ENCODE assay signal across 12 mouse cellular contexts in the genomic region with DNA sequence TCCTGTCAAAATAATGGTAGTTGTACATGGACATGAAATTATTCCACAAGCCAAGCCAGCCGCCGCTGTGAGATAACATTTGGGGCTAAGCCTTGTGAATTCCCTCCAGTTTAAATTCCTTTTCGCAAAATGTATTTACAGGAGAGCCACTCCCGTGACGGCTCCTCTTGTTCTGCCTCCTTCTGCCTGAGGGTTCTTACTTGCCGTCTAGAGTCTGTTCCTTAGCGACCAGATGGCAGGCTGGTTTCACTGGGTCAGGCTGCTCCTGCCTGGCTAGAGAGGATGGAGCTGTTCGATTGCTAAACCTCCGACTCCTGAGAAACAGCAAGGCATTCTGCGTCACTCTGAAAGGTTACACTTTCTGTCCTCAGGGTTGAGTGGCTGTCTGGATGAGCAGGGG. TPM values are rescaled to one million over a fixed set of nuclear protein-coding genes. Genes with fewer than 3 reads are reported as not detected.
DNase-seq lines count a peak whose midpoint lies in the region; TF ChIP-seq lines count a peak whose summit lies in the region.
"Had no signal": no experiment of that assay in that cellular context is flagged by ENCODE, and none has a peak within 500 bp of the region (broad histone marks: within the 10 kb centered on the region; RNA-seq: fewer than 3 reads in every experiment).

No protein-coding gene starts in this region.

- TF ChIP-seq RAD21 in CH12.LX (IDR thresholded peaks at IDR 0.05; ENCODE audit: low read depth, low read length) = no peak

- peaks cover 39% of the 10 kb centered on the region for H3K79me2 ChIP-seq in CH12.LX (replicated peaks; ENCODE audit: control insufficient read depth, extremely low read depth, insufficient read depth, poor library complexity, severe bottlenecking)

- no peak for TF ChIP-seq EP300 in CH12.LX (IDR thresholded peaks at IDR 0.05; ENCODE audit: low read length)

- intact Hi-C loops in left cerebral cortex, adult 2 months (cut with DNase I) = no loop called here
- intact Hi-C loops in left cerebral cortex, postnatal 36 days (cut with DNase I) = no loop called here

- H3K4me3 ChIP-seq in left cerebral cortex, adult 2 months = no peak overlapping the region
- H3K4me3 ChIP-seq in CH12.LX (replicated peaks in 1 of 3; ENCODE audit: low read depth in 2 of 3, low read length in 2 of 3, poor library complexity in 1 of 3) = no peak overlapping the region
- H3K4me3 ChIP-seq in cortical plate, adult 2 months (ENCODE audit: insufficient read depth, low read length) = no peak overlapping the region
- H3K4me3 ChIP-seq: liver, embryonic 12.5 days; stomach, embryonic 15.5 days had no signal

- dilution Hi-C loops in CH12.LX (cut with MboI; ENCODE audit: extremely low pct_ligation_motif_present, extremely low pct_unique_long_range_greater_than_20kb, low sequenced_read_pairs) = no loop called here

- TF ChIP-seq CTCF in left cerebral cortex, adult 2 months (IDR thresholded peaks at IDR 0.05) = no peak
- no peak for TF ChIP-seq CTCF in CH12.LX (conservative IDR thresholded peaks at IDR 0.05 in 1 of 2, IDR thresholded peaks at IDR 0.05 in 1 of 2; ENCODE audit: low read depth in 2 of 2, low read length in 2 of 2)
- TF ChIP-seq CTCF in cortical plate, adult 2 months (IDR thresholded peaks at IDR 0.05; ENCODE audit: extremely low read depth, insufficient read depth, low read length) = no peak

- H3K36me3 ChIP-seq in CH12.LX (replicated peaks in 1 of 2; ENCODE audit: control insufficient read depth in 1 of 2, insufficient read depth in 1 of 2, low read length in 1 of 2) = peaks cover 3 to 22% of the 10 kb centered on the region in 2 experiments
- H3K36me3 ChIP-seq: liver, embryonic 12.5 days had no signal

- in situ Hi-C loops in CH12.LX (cut with MboI; ENCODE audit: low pct_ligation_motif_present, low pct_unique_long_range_greater_than_20kb, low sequenced_read_pairs) = no loop called here

- no peak for TF ChIP-seq POLR2A in CH12.LX (IDR thresholded peaks at IDR 0.05; ENCODE audit: low read depth, low read length)
- no peak for TF ChIP-seq POLR2A in cortical plate, adult 2 months (IDR thresholded peaks at IDR 0.05; ENCODE audit: extremely low read depth, insufficient read depth, low read length)

- peak; percentile 7 for DNase-seq in embryo, embryonic 11 days
- DNase-seq in embryo, embryonic 10 days (ENCODE audit: low spot score) = no peak
- DNase-seq in left cerebral cortex, adult 2 months (ENCODE audit: extremely low spot score in 1 of 2, low spot score in 2 of 2) = no peak
- no peak for DNase-seq in left cerebral cortex, postnatal 36 days (ENCODE audit: low spot score in 2 of 2)
- DNase-seq in CH12.LX (ENCODE audit: extremely low read depth) = no peak
- DNase-seq in ovary, postnatal 36 days (ENCODE audit: low spot score) = no peak
- no peak for DNase-seq in kidney, adult 11 months
- DNase-seq: kidney, adult 2 months had no signal

- peaks cover 23 to 43% of the 10 kb centered on the region in 2 experiments for H3K4me1 ChIP-seq in CH12.LX (ENCODE audit: control insufficient read depth in 1 of 2, insufficient read depth in 2 of 2)
- peaks cover 3% of the 10 kb centered on the region for H3K4me1 ChIP-seq in cortical plate, adult 2 months (ENCODE audit: control insufficient read depth, insufficient read depth, low read length)
- H3K4me1 ChIP-seq: liver, embryonic 12.5 days had no signal

- H3K9ac ChIP-seq in CH12.LX (ENCODE audit: insufficient read depth, low read depth) = no peak overlapping the region
- H3K9ac ChIP-seq: liver, embryonic 12.5 days; stomach, embryonic 15.5 days had no signal

- no peaks in the 10 kb centered on the region for H3K27me3 ChIP-seq in CH12.LX (replicated peaks)
- H3K27me3 ChIP-seq: stomach, embryonic 15.5 days had no signal

- peaks cover 2% of the 10 kb centered on the region for H3K9me3 ChIP-seq in CH12.LX (replicated peaks; ENCODE audit: low read length)
- H3K9me3 ChIP-seq: liver, embryonic 12.5 days; stomach, embryonic 15.5 days had no signal

- H3K27ac ChIP-seq in left cerebral cortex, adult 2 months = peak overlapping the region; percentile 22; the same call in 1 of the 2 replicates
- no peak overlapping the region for H3K27ac ChIP-seq in CH12.LX (ENCODE audit: insufficient read depth, low read depth)
- peak overlapping the region; percentile 18; the same call in 1 of the 2 replicates for H3K27ac ChIP-seq in cortical plate, adult 2 months (ENCODE audit: insufficient read depth, low read length)
- H3K27ac ChIP-seq: liver, embryonic 12.5 days; stomach, embryonic 15.5 days had no signal

- peak overlapping the region; percentile 34; the same call in 1 of the 2 replicates for H3K4me2 ChIP-seq in CH12.LX (ENCODE audit: insufficient read depth, low read depth, poor library complexity, severe bottlenecking)
- H3K4me2 ChIP-seq: liver, embryonic 12.5 days; stomach, embryonic 15.5 days had no signal

TF ChIP-seq in CH12.LX, 34 proteins besides CTCF, POLR2A, EP300 and RAD21:
- TF ChIP-seq E2F4 (IDR thresholded peaks at IDR 0.05; ENCODE audit: insufficient replicate concordance, low read depth, low read length) (no peak), MXI1 (IDR thresholded peaks at IDR 0.05; ENCODE audit: low read depth, low read length) (no peak), MEF2A (IDR thresholded peaks at IDR 0.05; ENCODE audit: borderline replicate concordance, low read depth, low read length) (no peak), UBTF (IDR thresholded peaks at IDR 0.05; ENCODE audit: low read depth, low read length) (no peak), ZC3H11A (IDR thresholded peaks at IDR 0.05; ENCODE audit: low read depth, low read length) (no peak), NRF1 (IDR thresholded peaks at IDR 0.05; ENCODE audit: low read depth, low read length) (no peak), POLR2AphosphoS2 (IDR thresholded peaks at IDR 0.05; ENCODE audit: low read depth, low read length) (no peak), ZKSCAN1 (IDR thresholded peaks at IDR 0.05; ENCODE audit: borderline replicate concordance, low read depth, low read length) (no peak)

RNA-seq across cellular contexts. Expression of a gene that starts 6.6 kb away (rescaled TPM):
- total RNA-seq in left cerebral cortex, adult 2 months (2021) = 10 to 100 TPM; 61.4 to 69.1 TPM
- total RNA-seq in left cerebral cortex, postnatal 36 days (2021) = 10 to 100 TPM; 67.6 to 71.9 TPM
- total RNA-seq in CH12.LX (2012; rRNA removed) (16.2 and 18.6 TPM in 2 replicates), CH12.LX (2014; rRNA removed) (14.2 and 18.1 TPM in 2 replicates)
- 10.4 and 11.7 TPM in 2 replicates for polyA plus RNA-seq in CH12.LX (2012; ENCODE audit: insufficient read length, low read depth)
- polyA plus RNA-seq in cortical plate, adult 2 months (2012; rRNA removed) = 91.3 and 96.5 TPM in 2 replicates

RNA-seq across cellular contexts. Expression of a gene that starts 21.0 kb away (rescaled TPM):
- 100 to 1,000 TPM; 354 to 358 TPM for total RNA-seq in left cerebral cortex, adult 2 months (2021)
- total RNA-seq in left cerebral cortex, postnatal 36 days (2021) = 100 to 1,000 TPM; 368 to 380 TPM
- total RNA-seq in CH12.LX (2012; rRNA removed) = 1.6 and 1.7 TPM in 2 replicates
- 0.08 and 0.16 TPM in 2 replicates for total RNA-seq in CH12.LX (2014; rRNA removed)
- 0.10 and 0.17 TPM in 2 replicates for polyA plus RNA-seq in CH12.LX (2012; ENCODE audit: insufficient read length, low read depth)
- 108 and 112 TPM in 2 replicates for polyA plus RNA-seq in cortical plate, adult 2 months (2012; rRNA removed)

RNA-seq across cellular contexts. Expression of a gene that starts 51.7 kb away (rescaled TPM):
- total RNA-seq in left cerebral cortex, adult 2 months (2021) = 100 to 1,000 TPM; 268 to 282 TPM
- total RNA-seq in left cerebral cortex, postnatal 36 days (2021) = 100 to 1,000 TPM; 273 to 322 TPM
- total RNA-seq in CH12.LX (2012; rRNA removed) (not detected in 2 replicates), CH12.LX (2014; rRNA removed) (not detected in 2 replicates)
- not detected in 2 replicates for polyA plus RNA-seq in CH12.LX (2012; ENCODE audit: insufficient read length, low read depth)
- polyA plus RNA-seq in cortical plate, adult 2 months (2012; rRNA removed) = 241 and 253 TPM in 2 replicates
- total RNA-seq: monocyte, adult 5-6 weeks had no signal

Comparison
In these comparisons a context has a peak if more than half of its experiments do, and no peak if none do; other contexts are left out.
1. RNA of a gene that starts 21.0 kb away (total RNA-seq): 368 to 380 TPM in left cerebral cortex, postnatal 36 days and 354 to 358 TPM in left cerebral cortex, adult 2 months; 0.08 to 1.7 TPM in CH12.LX; every median in the first group is over 100 times any median in the second.
2. RNA of a gene that starts 51.7 kb away (total RNA-seq): 273 to 322 TPM in left cerebral cortex, postnatal 36 days and 268 to 282 TPM in left cerebral cortex, adult 2 months; not detected in CH12.LX; every median in the first group is over 100 times any median in the second.